Mouse (Mus musculus) stomach, embryonic 14.5 days (tissue): ENCODE measurements around the gene Gm9376. TPM values are rescaled to one million over a fixed set of nuclear protein-coding genes. Genes with fewer than 3 reads are reported as not detected.

ENCODE experiments used
- ATAC-seq: fragments of 200-750 bp; cut with Nextera tagmentation; 2 replicates; pipeline ENCODE4 v1.8.0; 2017; ENCODE audit warnings: low read depth, moderate TSS enrichment; ENCODE audit not compliant: insufficient number of reproducible peaks, insufficient read depth, low FRiP score
- H3K27ac ChIP-seq: fragments of 300-500 bp; sonication (generic); 2 replicates; pipeline ENCODE4 v1.5.1; 2014; ENCODE audit warnings: mild to moderate bottlenecking, low read length, moderate library complexity, mixed read lengths
- H3K27me3 ChIP-seq: fragments of 300-500 bp; sonication (generic); 2 replicates; pipeline ENCODE4 v1.6.1; 2014; ENCODE audit warnings: low read length, control low read depth, mixed read lengths; ENCODE audit not compliant: control insufficient read depth, insufficient read depth
- H3K36me3 ChIP-seq: fragments of 300-500 bp; sonication (generic); 2 replicates; pipeline ENCODE4 v1.6.1; 2014; ENCODE audit warnings: mild to moderate bottlenecking, control low read depth, low read length, moderate library complexity, mixed read lengths; ENCODE audit not compliant: control insufficient read depth, insufficient read depth
- H3K4me1 ChIP-seq: fragments of 300-500 bp; sonication (generic); 2 replicates; pipeline ENCODE4 v1.6.1; 2014; ENCODE audit warnings: low read length, control low read depth, mixed read lengths; ENCODE audit not compliant: control insufficient read depth, insufficient read depth
- H3K4me2 ChIP-seq: fragments of 300-500 bp; sonication (generic); replicated peaks from 2 replicates; pipeline ENCODE4 v1.6.1; 2014; ENCODE audit warnings: low read depth, low read length, control low read depth
- H3K4me3 ChIP-seq: fragments of 300-500 bp; sonication (generic); 2 replicates; pipeline ENCODE4 v1.5.1; 2014; ENCODE audit warnings: low read depth, low read length, control low read depth
- H3K9ac ChIP-seq: fragments of 300-500 bp; sonication (generic); replicated peaks from 2 replicates; pipeline ENCODE4 v1.6.1; 2014; ENCODE audit warnings: low read depth, mild to moderate bottlenecking, control low read depth, low read length, moderate library complexity, mixed read lengths
- H3K9me3 ChIP-seq: fragments of 300-500 bp; sonication (generic); 2 replicates; pipeline ENCODE4 v1.6.1; 2016; ENCODE audit warnings: low read depth, low read length, control low read depth; ENCODE audit not compliant: control insufficient read depth
- WGBS: fragments of 180-500 bp; shearing (Covaris S2); extraction: QIAGEN DNeasy Blood & Tissue Kit; methylation state at CpG from one replicate; pipeline ENCODE4 v1.1.7; 2014; 5-methylcytosine and 5-hydroxymethylcytosine counted together
- polyA plus RNA-seq: library from polyadenylated mRNA; unstranded; fragments of >200 nt; fragmentation: Nextera tagmentation; extraction: Ambion mirVana; gene quantifications from 2 replicates; pipeline ENCODE4 v1.2.1, GENCODE M21; 2014

Gene Gm9376
- polyA plus RNA-seq, 1 experiment from 2014 or later, result not detected

DNA sequence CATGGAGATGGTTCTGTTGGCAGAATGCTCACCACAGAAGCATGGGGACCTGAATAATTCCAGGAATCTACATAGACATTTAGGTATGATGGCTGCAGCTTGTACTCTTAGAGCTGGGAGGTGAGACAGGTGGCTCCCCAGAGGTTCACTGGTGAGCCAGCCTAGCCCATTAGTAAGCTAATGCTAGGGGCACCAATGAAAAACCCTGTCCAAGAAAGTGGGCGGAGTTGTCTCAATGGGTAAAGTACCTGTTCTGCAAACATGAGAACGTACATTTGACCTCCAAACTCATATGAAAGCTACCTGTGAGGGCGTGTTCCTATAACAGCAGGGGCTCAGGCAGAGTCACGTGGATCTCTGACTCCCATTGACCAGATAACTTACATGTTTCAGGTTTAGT lies 2.1 kb downstream of the Gm9376 start:
- no peaks in the 10 kb centered on the region for H3K36me3 ChIP-seq
- no peaks in the 10 kb centered on the region for H3K9me3 ChIP-seq
- H3K27ac ChIP-seq, result no peak overlapping the region
- WGBS, result 83% methylated on average over 4 of the region's 4 CpGs
- no peak overlapping the region for H3K4me2 ChIP-seq
- peak; percentile 25; the same call in 1 of the 2 replicates for ATAC-seq
- no peaks in the 10 kb centered on the region for H3K27me3 ChIP-seq
- H3K4me3 ChIP-seq, result no peak overlapping the region
- H3K4me1 ChIP-seq, result no peaks in the 10 kb centered on the region
- H3K9ac ChIP-seq, result no peak overlapping the region

DNA sequence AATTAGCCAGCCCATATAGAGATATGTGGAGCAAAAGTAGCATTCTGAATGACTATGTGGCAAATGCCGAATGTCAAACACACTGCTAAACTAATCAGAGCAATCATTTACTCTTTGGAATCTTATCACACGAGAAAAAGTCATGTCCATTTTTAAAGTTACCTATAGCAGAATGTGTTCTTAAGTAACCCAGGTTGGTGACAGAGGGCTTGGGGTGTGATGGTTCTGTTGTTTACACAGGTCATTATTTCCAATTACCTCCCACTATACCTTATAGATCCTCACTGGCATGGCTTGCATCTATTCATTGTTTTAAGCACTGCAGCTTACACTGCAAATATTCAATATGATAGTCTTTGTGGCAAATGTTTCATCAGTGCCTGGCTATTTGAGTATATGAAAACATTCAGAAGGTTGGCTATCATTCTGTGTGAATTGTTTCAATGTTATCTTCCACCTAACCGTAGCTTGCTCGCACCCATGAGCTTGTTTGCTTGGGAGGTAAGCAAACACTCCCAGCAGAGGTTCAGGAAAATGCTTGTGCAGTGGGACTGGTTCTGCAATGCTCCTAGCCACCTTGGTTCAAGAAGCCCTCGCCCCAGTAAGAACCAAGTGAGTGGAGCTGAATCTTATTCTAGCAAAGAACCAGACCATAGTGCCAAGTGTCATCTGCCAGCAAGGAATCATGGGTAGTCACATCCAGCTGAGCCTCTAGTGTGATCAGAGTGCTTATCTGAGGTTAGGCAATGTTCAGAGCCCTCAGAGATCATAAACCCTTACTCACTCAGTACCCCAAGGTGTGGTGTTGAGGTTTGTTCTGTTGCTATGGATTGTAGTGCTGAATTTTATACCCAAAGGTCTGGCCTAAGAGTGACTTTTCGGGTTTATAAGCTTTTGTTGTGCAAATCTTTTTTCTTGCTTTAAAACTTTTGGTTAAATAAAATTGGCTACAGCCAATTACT lies 6.1 kb downstream of the Gm9376 start:
- WGBS, result 58% methylated on average over 6 of the region's 6 CpGs
- H3K9ac ChIP-seq, result no peak overlapping the region
- no peak overlapping the region for H3K4me3 ChIP-seq
- H3K27ac ChIP-seq, result no peak overlapping the region
- H3K27me3 ChIP-seq, result no peaks in the 10 kb centered on the region
- H3K4me2 ChIP-seq, result no peak overlapping the region
- peak; percentile 66; the same call in 1 of the 2 replicates for ATAC-seq
- no peaks in the 10 kb centered on the region for H3K36me3 ChIP-seq
- H3K9me3 ChIP-seq, result no peaks in the 10 kb centered on the region
- H3K4me1 ChIP-seq, result no peaks in the 10 kb centered on the region

DNA sequence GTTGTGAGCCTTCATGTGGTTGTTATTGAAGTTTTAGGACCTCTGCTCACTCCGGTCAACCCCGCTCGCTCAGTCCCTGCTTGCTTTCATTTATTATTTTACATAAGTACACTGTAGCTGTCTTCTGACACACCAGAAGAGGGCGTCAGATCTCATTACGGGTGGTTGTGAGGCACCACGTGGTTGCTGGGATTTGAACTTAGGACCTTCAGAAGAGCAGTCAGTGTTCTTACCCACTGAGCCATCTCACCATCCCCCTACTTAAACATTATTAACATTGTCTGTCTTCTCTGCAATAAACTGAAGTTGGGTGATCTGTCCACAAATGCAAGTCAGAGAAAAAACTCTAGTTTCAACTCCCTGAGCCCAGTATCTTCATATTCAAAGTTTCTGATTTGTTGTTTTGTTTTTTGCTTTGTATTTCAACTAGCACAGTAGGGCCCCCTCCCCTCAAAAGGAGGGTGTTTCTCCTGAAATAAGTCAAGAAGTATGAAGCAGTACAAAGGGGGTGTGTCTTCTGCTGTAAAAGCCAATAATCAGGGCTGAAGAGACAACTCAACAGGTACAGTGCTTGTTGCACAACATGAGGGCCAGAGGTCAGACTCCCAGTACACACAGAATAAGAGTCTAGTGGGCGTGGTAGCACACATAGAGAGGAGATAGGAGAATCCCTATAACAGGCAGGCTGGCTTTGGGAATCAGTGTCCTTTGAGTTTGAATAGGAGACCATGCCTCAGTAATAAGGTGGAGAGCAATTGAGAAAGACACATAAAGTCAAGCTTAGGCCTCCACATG lies 11.1 kb downstream of the Gm9376 start:
- no peak overlapping the region for H3K4me3 ChIP-seq
- no peak for ATAC-seq
- 82% methylated on average over 7 of the region's 7 CpGs for WGBS

DNA sequence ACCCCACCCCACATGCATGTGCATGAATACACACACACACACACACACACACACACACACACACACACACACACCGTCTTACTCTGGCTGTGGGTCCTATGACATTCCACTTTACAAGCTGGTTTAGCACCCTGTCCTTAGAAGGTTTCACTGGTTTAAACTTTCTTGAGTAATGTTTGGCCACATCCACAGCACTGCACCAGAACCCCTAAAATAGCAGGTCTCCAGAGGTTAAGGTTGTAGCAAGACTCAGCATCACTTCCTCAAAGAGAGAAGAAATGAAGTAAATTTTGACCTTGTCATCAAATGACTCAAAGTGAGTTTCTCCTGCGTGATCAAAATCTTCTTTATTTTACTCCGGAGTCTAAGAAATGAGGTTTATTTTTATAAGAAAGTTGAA lies 15.5 kb downstream of the Gm9376 start:
- 90% methylated on average over 3 of the region's 3 CpGs for WGBS
- Histone ChIP-seq H3K9me3 (no peaks in the 10 kb centered on the region), H3K4me3 (no peak overlapping the region), H3K27ac (no peak overlapping the region), H3K4me2 (no peak overlapping the region), H3K4me1 (no peaks in the 10 kb centered on the region), H3K36me3 (no peaks in the 10 kb centered on the region), H3K27me3 (no peaks in the 10 kb centered on the region), H3K9ac (no peak overlapping the region)
- no peak for ATAC-seq

More for the DNA sequence above, 11.1 kb downstream of the Gm9376 start:
- Histone ChIP-seq H3K9ac (no peak overlapping the region), H3K27me3 (no peaks in the 10 kb centered on the region), H3K36me3 (no peaks in the 10 kb centered on the region), H3K4me2 (no peak overlapping the region), H3K27ac (no peak overlapping the region), H3K4me1 (no peaks in the 10 kb centered on the region), H3K9me3 (no peaks in the 10 kb centered on the region)

DNA sequence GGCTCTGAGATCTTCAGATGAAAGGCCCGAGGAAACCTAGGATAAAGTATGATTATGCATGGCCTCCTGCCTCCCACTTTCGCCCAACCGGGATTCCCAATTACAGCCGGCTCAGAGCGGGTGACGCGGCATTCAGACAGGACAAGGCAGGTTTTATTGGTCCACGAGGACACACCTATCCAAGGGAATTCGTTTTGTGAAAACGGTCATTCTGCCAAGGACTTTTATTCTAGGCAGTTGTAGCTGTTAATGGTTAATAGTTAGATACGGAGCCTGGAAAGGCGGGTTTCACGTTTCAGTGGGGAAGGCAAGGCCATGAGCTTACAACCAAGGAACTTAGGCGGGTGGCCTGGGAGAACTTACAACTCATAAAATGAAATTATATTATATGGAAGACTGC lies 16.2 kb downstream of the Gm9376 start:
- H3K36me3 ChIP-seq, result no peaks in the 10 kb centered on the region
- peak; percentile 82 for ATAC-seq
- H3K4me2 ChIP-seq, result no peak overlapping the region
- no peak overlapping the region for H3K4me3 ChIP-seq
- no peak overlapping the region for H3K27ac ChIP-seq
- H3K9ac ChIP-seq, result no peak overlapping the region
- H3K4me1 ChIP-seq, result no peaks in the 10 kb centered on the region
- 63% methylated on average over 14 of the region's 14 CpGs for WGBS
- H3K9me3 ChIP-seq, result no peaks in the 10 kb centered on the region
- no peaks in the 10 kb centered on the region for H3K27me3 ChIP-seq

DNA sequence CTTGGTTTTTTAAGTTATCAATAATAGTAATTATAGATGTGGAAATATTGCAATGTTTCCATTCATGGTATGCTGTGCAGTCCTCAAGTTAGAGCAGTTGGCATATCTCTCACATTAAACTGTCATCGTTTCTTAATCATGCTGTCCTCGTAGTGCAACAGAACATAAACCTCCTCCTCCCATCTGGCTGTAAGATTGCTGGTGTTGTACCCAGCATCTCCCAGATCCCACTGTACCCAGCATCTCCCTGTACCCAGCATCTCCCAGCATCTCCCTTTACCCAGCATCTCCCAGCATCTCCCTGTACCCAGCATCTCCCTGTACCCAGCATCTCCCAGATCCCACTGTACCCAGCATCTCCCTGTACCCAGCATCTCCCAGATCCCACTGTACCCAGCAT lies 19.3 kb downstream of the Gm9376 start:
- WGBS, result 84% methylated on average over 2 of the region's 2 CpGs

DNA sequence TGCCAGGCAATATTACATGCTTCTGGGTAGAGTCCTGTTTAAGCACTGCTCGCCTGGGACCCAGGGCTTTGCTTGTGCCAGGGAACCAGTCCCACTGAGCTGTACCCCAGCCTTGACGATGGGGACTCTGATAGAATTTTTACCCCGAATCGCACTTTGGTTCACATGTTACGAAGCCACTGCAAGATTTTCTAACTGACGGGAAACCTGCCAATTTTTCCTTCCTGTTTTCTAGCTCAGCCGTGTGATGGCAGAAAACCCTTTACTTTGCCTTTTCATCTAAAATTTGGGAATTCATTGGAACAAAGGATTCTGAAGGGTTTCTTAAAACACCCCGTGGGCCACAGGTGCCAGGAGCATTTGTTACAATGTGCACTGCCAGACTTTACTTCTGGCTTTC lies 22.4 kb downstream of the Gm9376 start:
- no peak for ATAC-seq
- H3K4me3 ChIP-seq, result no peak overlapping the region
- no peaks in the 10 kb centered on the region for H3K36me3 ChIP-seq
- H3K9me3 ChIP-seq, result no peaks in the 10 kb centered on the region
- no peaks in the 10 kb centered on the region for H3K4me1 ChIP-seq
- WGBS, result 86% methylated on average over 8 of the region's 8 CpGs
- no peaks in the 10 kb centered on the region for H3K27me3 ChIP-seq
- no peak overlapping the region for H3K4me2 ChIP-seq
- H3K27ac ChIP-seq, result no peak overlapping the region
- no peak overlapping the region for H3K9ac ChIP-seq

More for the DNA sequence above, 19.3 kb downstream of the Gm9376 start:
- Histone ChIP-seq H3K9ac (no peak overlapping the region), H3K4me3 (no peak overlapping the region), H3K36me3 (no peaks in the 10 kb centered on the region), H3K4me1 (no peaks in the 10 kb centered on the region), H3K27ac (no peak overlapping the region), H3K9me3 (no peaks in the 10 kb centered on the region), H3K4me2 (no peak overlapping the region), H3K27me3 (no peaks in the 10 kb centered on the region)
- no peak for ATAC-seq

DNA sequence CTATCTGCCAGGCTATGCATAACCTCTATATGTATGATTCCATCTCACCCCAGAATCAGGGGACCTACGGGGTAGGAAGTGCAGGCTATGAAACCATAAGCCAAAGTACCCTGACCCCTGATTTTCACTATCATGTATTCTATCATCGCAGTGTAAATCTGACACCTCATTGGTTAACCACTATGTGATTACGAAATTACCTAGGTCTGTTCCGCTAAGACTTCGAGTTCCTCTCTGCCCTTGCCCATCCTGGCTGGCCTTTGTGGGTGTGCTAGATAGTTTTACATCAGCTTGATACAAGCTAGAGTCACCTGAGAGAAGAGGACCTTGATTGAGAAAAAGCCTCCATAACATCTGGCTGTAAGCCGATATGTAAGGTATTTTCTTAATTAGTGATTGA lies 23.2 kb downstream of the Gm9376 start:
- H3K36me3 ChIP-seq, result no peaks in the 10 kb centered on the region
- 91% methylated on average over 6 of the region's 6 CpGs for WGBS
- H3K4me2 ChIP-seq, result no peak overlapping the region
- H3K9me3 ChIP-seq, result no peaks in the 10 kb centered on the region
- ATAC-seq, result no peak
- no peaks in the 10 kb centered on the region for H3K4me1 ChIP-seq
- H3K9ac ChIP-seq, result no peak overlapping the region
- H3K4me3 ChIP-seq, result no peak overlapping the region
- H3K27ac ChIP-seq, result no peak overlapping the region
- no peaks in the 10 kb centered on the region for H3K27me3 ChIP-seq
